Mouse (Mus musculus) embryo, embryonic 11 days (tissue): ENCODE data around the gene Tedc1.

ENCODE experiments used
- DNase-seq: peaks from one replicate; pipeline ENCODE4 v3.0.0-alpha.2; 2015

Tedc1 gene

DNA sequence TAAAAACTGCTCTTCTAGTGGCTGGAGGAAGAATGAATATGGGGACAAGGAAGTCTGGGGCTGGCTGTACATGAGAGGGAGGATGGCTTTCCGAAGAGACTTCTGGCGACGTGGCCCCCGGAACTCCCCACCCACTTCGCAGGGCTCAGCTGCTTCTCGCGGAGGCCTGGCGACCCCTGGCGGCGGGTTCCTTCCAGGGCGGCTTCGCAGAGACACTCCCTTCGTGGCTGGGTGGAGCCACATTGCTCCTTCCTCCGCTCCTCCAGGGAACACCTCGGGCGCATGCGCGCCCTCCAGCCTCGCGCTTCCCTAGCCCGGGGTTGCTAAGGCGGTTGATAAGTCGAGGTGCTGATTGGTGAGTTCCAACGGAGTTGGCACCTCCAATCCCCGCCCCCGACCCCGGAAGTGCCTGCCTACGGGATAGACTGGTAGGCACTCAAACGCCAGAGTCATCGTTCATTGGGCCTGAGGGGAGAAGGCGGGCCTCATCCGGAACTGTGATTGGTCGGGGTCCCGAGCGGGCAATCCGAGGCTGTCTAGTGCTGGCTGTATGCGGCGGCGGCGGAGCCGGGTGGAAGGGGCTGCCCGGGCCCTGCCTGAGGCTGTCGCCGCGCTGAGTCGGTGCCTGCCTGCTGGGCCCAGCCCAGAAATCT is at the start of gene Tedc1:
Gene Tedc1 (plus strand): TSS at position 535 of the 653 bp plus-strand sequence.
- peak; percentile 99 for DNase-seq

DNA sequence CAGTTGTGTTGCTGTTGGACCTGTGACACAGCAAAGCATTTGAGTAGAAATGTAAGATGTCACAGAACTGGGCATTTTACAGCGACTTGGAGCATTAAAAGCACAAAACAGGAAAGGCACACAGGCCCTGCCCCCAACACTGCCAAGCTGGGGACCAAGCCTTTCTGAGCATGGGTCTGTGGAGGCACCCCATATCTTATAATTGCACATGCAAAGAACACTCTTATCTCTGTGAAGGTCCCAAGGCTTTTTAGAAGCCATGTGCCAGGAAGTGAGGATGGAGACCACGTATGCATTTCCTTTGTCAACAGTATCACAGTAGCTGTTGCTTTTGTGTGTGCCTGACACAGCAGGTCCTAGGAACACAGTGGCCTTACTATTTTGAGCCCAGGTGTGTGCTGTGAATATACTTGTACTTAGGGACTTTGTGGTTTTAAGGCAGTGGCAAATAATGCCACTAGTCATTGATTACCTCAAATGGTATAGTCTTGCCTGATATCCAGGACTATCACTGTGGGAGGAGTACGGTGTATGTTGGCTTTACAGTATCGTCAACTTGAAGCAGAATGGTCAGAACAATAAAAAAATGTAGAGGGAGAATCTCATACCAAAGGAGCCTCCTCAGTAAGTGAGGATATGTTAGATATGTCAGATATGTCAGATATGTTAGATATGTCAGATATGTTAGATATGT is 48.6 kb upstream of the Tedc1 start:
- DNase-seq, result no peak

DNA sequence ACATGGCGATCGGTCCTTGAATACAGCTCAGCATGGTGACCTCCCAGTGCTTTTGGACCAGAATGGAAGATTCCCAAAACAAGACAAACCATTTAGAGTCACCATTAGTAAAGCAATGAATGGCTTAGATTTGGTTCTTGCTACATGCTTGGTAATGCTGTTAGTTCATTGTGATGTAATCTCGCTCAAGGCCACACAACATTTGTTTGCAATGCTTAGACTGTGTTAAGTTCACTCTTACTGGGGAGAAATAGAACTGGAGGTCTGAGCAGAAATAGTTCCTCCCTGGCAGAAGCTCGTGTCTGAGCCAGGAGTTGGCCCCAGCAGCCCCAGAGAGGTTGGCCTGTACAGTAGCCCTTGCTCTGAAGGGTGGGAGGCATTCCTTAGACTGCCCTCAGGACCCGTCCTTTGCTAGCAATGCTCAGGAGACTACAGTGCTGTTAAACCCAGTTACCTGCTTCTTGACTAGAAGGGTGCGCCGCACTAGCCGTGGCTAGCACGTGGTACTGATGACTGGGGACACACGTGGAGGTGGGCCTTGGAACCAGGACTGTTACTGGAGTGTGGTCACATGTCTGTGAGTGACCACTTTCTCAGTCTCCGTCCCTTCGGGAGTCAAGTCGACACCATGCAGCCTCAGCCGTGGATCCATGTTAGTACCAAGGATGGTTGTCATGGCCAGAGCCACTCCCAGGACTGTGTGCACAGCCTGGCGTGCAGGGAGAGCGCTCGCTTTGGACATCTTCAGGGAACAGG is 47.5 kb upstream of the Tedc1 start:
- no peak for DNase-seq

- no peak for DNase-seq
These were observed 46.4 kb upstream of the Tedc1 start for GRCm38 (mm10) chr12:113109801-113110200.

- no peak for DNase-seq
These were observed 42.1 kb upstream of the Tedc1 start for GRCm38 (mm10) chr12:113114141-113114540.

GRCm38 (mm10) chr12:113114856-113115538 is 41.2 kb upstream of the Tedc1 start:
- no peak for DNase-seq

DNA sequence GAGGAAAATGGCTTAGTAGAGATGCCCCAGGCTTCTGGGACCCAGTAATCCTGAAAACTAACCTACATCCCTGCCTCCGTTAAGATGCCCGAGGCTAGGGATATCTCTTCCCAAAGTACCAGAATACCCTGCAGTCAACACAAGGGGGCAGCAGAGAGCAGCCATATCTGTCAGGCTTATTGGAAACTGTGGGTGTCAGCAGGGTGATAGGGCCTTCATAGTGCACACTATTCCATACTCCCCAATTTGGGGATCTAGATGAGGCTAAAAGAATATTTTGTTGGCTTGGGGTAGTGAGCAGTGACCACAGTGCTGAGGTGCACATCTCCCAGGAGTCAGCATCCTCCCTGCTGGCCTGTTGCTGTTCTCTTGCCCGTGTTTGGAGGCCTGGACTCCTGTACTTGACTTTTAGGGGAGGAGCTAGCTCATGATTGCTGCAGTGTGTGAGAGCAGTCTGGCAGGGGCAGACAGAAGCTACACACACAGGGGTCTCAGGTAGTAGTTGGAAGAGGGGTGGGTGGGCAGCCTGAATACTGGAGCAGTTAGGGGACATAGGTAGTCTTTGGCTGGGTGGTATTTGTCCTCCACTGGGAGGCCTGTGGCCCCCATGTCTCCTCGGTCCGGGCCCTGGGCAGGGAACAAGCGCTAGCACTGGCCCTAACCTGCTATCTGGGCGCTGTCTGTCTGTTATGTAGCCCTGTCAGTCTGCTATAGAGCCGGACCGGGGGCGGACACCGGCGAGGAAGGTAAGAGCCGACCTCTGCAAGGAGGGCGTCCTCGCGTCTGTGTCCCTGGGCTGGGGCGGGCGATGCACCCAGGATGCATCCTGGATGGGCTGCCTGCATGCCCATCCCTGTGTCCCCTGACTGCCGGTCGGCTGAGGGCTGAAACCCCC is 36.5 kb upstream of the Tedc1 start:
- DNase-seq, result peak; percentile 78

DNA sequence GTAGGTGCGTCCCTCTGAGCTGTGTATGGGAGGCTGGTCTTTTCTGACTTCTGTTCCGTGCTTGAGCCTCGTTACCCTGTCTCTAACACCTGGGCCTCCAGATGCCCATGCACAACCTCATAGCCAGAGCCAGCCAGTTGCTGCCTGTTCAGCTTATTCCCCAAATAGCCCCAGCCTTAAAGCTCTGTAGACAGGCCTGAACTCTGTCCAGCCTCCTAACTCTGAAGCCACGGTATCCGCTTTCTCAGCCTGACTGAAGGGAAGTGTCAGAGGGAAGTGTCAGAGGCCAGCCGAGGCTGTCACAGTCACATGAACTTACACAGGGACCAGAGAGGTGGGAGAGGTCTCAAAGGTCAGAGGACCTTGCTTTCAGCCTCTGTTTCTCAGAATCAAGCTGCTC is 31.5 kb upstream of the Tedc1 start:
- DNase-seq, result no peak

- DNase-seq, result no peak
These were observed 25.5 kb upstream of the Tedc1 start for GRCm38 (mm10) chr12:113130732-113131131.

- no peak for DNase-seq
These were observed 24.6 kb upstream of the Tedc1 start for GRCm38 (mm10) chr12:113131601-113132000.

GRCm38 (mm10) chr12:113132567-113132966 is 23.7 kb upstream of the Tedc1 start:
- DNase-seq, result no peak

DNA sequence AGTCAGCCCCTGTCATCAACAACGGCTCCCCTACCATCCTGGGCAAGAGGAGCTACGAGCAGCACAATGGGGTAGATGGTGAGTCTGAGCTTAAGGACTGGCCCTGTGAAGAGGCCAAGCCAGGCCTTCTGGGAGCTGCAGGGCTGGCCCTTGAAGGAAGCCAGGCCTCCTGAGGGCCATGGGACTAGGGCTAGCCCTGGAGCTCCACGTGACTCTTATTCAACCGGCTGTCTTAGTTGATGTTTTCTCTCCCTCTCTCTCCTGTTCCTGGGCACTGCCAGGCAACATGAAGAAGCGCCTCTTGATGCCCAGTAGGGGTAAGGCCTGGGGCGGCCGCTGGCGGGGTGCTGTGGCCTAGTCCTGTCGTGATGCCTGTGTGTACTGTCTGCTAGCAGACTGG is 23.0 kb upstream of the Tedc1 start:
- no peak for DNase-seq

GRCm38 (mm10) chr12:113133861-113134403 is 22.3 kb upstream of the Tedc1 start:
- no peak for DNase-seq

- no peak for DNase-seq
These were observed 21.7 kb upstream of the Tedc1 start for GRCm38 (mm10) chr12:113134502-113134901.

- no peak for DNase-seq
These were observed 20.8 kb upstream of the Tedc1 start for GRCm38 (mm10) chr12:113135401-113135800.

GRCm38 (mm10) chr12:113136492-113137020 is 19.7 kb upstream of the Tedc1 start:
- DNase-seq, result no peak

DNA sequence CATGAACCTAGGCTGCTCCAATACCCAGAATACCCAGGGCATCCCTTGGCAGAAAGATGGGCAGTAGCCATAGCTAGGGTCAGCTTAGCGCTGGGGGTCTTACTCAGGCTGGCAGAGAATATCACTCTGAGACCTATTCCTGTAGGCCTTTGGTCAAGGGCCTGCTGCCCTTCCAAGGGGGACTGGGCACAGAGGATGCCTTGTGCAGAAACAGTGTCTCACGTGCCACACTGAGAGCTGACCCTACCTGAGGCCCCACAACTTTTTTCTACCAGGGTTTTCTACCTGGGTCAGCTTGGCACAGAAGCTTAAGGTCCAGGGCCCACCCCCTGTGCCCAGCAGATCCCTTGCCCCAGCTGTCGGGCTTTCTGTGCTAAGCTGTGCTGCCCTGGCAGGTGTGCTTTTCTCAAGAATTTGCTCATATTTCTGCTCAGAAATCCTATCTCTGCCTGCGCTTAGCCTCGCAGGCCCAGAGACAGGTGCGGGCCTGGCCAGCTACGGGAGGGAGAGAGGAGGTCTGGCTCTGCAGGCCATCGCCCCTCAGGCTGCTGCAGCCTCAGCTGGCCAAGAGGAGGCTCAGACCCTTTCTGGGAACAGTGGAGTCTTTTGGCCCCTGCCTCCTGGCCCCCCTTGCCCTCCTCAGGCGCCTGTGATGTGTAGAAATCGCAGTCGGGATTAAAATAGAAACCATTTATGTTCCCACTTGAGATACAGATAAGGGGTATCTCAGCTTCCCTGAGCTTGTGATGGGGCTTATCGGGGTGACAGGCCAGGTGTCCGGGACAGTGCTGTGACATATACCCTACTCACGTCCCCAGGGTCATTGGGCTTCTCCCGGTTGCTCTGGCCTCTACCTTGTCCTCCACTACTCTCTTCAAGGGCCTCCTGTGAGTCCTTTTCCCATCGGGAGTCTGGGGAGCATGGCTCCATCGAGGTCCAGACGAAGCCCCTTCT is 18.7 kb upstream of the Tedc1 start:
- no peak for DNase-seq

DNA sequence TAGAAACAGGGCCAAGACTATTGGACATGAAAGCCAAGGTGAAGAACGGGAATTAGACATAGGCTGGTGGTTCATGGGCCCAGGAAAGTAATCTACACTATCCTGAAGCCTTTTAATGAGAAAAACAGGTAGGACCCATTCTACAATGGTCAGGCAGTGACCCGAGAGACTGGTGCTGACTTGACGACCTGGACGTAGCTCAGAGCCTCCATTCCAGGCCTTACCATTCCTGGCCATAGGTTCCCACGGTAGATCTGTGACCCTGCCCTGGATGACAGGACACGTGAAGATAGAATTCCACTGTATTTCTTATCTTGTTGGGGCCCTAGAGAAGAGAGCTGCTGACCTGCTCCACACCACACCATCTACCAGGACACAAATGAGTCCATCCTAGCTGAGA is 17.9 kb upstream of the Tedc1 start:
- DNase-seq, result no peak

DNA sequence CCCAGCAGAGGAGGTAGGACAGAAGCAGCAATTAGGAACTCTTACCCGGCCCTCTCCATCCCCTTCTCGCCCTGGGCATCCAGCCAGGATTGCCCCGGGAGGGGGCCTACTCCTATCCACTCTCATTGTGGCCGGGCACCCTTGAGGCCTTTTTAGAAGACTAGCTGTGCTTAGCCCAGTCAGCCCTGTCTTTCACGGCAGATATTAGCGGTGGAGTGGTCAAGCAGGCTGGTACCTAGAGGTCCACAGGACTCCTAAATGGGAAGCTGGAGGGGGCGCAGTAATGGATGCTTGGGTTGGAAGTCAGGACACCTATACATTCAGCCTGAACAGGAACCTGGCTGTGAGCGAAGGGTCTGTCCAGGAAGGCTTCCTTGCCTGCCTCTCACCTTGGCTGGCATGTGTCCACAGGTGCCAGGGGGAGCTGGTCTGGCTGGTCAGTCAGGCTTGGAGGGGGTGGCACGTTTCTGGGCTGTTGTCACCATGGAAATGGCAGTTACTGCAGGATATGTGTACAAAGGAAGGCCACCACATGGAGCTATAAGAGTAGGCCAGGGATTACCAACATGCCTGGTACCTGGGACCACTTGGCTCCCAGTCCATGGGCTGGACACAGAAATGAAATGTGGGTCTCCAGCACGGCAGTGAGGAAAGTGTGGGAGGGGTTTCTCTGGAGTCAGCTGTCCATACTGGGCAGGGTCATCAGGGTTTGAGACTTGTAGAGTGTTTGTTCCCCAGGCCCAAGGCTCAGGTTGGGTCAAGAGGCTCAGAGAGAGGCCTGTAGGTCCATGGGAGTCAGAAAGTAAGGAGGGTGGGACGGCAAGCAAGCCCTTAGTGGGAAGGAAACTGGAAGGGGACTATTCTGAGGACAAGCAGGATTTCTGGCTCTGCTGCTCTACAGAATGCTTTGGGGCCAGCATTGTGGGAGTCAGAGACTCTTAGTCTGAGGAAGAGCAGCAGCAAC is 17.0 kb upstream of the Tedc1 start:
- no peak for DNase-seq
